Mouse (Mus musculus) 3T3-L1 (cell line): ENCODE data around the gene Sec62.

ENCODE experiments used
- DNase-seq: peaks from one replicate; pipeline ENCODE4 v3.0.0-alpha.2; 2015; ENCODE audit warnings: low read depth, low spot score

Gene Sec62

GRCm38 (mm10) chr3:30792737-30793402 lies at the start of gene Sec62:
Gene Sec62, plus strand, starts transcription at chr3:30792875.
- peak; percentile 85 for DNase-seq

- no peak for DNase-seq
These were observed 49.8 kb upstream of the Sec62 start for GRCm38 (mm10) chr3:30742891-30743290.

GRCm38 (mm10) chr3:30746006-30746405 lies 46.7 kb upstream of the Sec62 start, which contains the start of gene Samd7:
Gene Samd7, plus strand, starts transcription at chr3:30746293.
- no peak for DNase-seq

- no peak for DNase-seq
These were observed 44.4 kb upstream of the Sec62 start for GRCm38 (mm10) chr3:30748316-30748715.

- DNase-seq: no peak
These were observed 38.0 kb upstream of the Sec62 start for GRCm38 (mm10) chr3:30754696-30755095.

GRCm38 (mm10) chr3:30764877-30765276 lies 27.8 kb upstream of the Sec62 start:
- no peak for DNase-seq

GRCm38 (mm10) chr3:30765311-30766027 lies 27.2 kb upstream of the Sec62 start:
- no peak for DNase-seq

- DNase-seq: peak; percentile 45
These were observed 26.5 kb upstream of the Sec62 start for GRCm38 (mm10) chr3:30766177-30766576.

GRCm38 (mm10) chr3:30767271-30767670 lies 25.4 kb upstream of the Sec62 start:
- no peak for DNase-seq

- no peak for DNase-seq
These were observed 22.7 kb upstream of the Sec62 start for GRCm38 (mm10) chr3:30769755-30770515.

- no peak for DNase-seq
These were observed 21.1 kb upstream of the Sec62 start for GRCm38 (mm10) chr3:30771560-30771959.

DNA sequence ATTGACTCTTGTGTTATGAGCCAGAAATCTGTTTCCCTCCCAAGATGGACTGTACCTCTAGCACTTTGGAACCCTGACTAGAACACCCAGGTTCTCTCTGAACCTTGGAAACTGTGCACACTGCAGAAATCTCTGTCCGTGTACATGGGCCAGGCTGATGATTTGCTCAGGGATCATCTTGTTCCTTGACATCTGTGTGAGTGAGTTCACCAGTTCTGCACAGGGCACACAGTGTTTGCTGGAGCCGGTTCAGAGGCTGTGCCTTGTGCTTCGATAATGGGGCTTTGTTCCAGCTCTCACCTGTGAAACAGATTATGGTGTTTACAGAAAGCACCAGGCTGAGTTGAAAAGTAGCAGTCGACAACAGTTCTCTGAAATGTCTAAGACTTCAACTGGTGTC lies 20.0 kb upstream of the Sec62 start:
- DNase-seq: no peak

- DNase-seq: no peak
These were observed 18.0 kb upstream of the Sec62 start for GRCm38 (mm10) chr3:30774677-30775076.

- DNase-seq: no peak
These were observed 14.7 kb upstream of the Sec62 start for GRCm38 (mm10) chr3:30777984-30778383.

- peak; percentile 74 for DNase-seq
These were observed 4.1 kb upstream of the Sec62 start for GRCm38 (mm10) chr3:30788531-30788930.

DNA sequence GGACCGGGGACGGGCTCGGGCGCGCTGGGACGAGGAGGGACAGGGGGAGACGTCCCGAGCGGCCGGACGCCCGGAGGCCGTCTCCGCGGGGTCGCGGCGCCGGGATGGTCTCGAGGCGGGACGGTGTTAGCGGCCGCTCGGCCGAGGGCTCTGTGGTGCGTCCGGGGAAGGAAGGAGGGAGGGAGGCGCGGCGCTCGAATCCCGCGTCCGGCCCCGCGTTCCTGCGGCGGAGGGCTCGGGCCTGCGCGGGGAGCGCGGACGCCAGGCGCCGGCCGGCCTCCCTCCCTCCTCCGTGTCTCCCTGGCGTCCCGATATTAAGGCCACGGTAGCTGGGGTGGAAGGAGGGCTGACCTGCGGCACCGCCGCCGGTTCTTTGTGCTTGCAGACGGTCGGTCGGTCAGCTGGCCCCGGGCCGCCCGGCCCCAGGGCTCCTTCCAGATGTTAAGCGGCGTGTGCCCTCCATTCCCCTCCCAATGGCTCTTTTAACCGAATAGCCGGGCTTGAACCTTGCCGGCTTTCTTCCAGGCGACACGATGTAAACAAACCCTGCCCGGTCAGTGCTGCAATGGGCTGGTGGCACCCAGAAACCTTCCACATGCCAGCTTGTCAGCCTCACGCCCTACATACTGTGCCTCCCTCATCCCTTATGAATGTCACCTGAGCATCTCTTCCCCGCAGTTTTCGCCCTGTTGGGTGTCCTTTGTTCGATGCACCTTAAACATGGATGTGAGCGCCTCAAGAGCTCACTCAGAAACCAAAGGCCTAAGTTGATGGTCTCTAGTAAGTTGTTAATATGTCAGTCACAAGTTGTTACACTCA lies 937 bp downstream of the Sec62 start:
- DNase-seq: peak; percentile 53

DNA sequence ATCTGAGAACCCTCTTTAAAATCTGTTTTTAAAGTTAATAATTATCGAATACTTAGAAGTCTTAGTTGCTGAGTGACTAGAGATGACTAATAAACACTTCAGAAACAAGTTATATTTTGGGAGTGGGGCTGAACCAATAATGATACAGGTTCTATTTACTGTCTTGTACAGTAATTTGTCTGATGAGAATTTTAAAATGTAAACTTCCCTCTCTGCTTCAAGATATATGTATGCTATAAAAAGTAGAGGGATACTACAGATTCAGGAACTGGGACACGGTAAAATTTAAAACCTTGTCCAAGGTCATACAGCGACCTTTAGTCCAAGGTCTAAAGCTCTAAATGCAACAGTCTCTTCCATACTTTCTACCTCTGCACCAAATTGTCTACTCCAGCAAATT lies 9.5 kb downstream of the Sec62 start:
- DNase-seq: no peak

DNA sequence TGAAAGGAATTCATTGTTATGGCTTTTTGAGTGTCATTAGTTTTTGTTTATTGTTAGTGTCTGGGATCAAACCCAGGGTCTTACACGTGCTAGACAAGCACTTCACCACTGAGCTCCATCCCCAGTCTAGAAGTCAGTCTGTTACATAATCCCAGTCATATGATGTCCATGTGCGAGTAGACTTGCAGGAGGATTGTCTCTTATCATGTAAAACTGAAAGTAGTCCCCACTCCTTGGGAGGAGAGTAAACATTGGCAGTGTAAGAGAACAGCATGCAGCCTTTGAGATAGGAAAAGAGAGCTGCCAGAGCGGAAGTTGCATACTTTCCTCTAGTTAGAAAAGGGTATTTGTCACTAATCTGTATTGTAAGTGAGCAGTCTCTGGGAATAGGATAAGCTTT lies 20.2 kb downstream of the Sec62 start:
- no peak for DNase-seq

- DNase-seq: no peak
These were observed 26.0 kb downstream of the Sec62 start for GRCm38 (mm10) chr3:30818630-30819125.

DNA sequence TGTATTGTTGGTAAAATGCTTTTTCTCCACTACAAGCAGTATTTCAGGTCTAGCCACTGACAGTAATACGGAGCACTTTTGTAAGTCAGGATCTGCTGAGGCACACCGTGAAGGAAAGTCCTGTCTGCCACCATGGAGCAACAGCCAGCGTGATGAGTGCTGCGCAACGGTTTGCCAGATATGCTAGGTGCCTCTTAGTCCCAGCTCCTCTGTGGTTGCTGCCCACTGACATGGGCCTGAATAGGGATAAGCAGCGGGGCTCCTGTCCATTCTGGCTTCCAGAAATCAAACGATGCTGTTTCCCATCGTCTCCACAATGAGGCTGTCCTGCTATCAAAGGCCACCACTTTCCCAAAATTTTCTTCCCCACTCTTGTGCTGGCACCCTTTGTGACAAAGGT lies 29.5 kb downstream of the Sec62 start:
- no peak for DNase-seq

GRCm38 (mm10) chr3:30826069-30826468 lies 33.4 kb downstream of the Sec62 start:
- no peak for DNase-seq
